Mouse (Mus musculus) cortical plate, adult 2 months (tissue): ENCODE results near the gene Ptpre. TPM values are rescaled to one million over a fixed set of nuclear protein-coding genes. Genes with fewer than 3 reads are reported as not detected.
"Not testable (repeated sequence)": the region's sequence is repeated elsewhere in the genome, so short reads cannot be mapped to it uniquely, and the experiment has no call there.

ENCODE experiments used
- H3K27ac ChIP-seq: fragments of 200-500 bp; 2 replicates; pipeline ENCODE4 v1.5.1; 2012; ENCODE audit warnings: low read length, control low read depth, inconsistent platforms; ENCODE audit not compliant: insufficient read depth
- H3K4me1 ChIP-seq: fragments of 200-500 bp; 2 replicates; pipeline ENCODE4 v1.6.1; 2011; ENCODE audit warnings: low read length; ENCODE audit not compliant: control insufficient read depth, insufficient read depth
- H3K4me3 ChIP-seq: fragments of 200-500 bp; 2 replicates; pipeline ENCODE4 v1.5.1; 2011; ENCODE audit warnings: mild to moderate bottlenecking, low read length, control low read depth; ENCODE audit not compliant: insufficient read depth
- CTCF ChIP-seq: fragments of 200-500 bp; IDR thresholded peaks from 2 replicates; pipeline ENCODE4 v1.5.1; 2011; ENCODE audit warnings: mild to moderate bottlenecking, control low read depth, low read length; ENCODE audit not compliant: insufficient read depth; ENCODE audit errors: extremely low read depth
- POLR2A ChIP-seq: fragments of 200-500 bp; IDR thresholded peaks from 2 replicates; pipeline ENCODE4 v1.6.1; 2011; ENCODE audit warnings: mild to moderate bottlenecking, low read length, control low read depth; ENCODE audit not compliant: insufficient read depth; ENCODE audit errors: extremely low read depth
- polyA plus RNA-seq: library from polyadenylated mRNA; depleted of rRNA; stranded (reverse); fragments of >200 nt; gene quantifications from 2 replicates; pipeline ENCODE4 v1.2.3, GENCODE M21; 2012

Ptpre gene
- polyA plus RNA-seq, 1 experiment = 13.3 TPM

GRCm38 (mm10) chr7:135571951-135572559 is 34.8 kb downstream of the Ptpre start:
- H3K4me3 ChIP-seq = no peak overlapping the region
- H3K4me1 ChIP-seq = peaks cover 6% of the 10 kb centered on the region
- H3K27ac ChIP-seq = no peak overlapping the region
- no peak for TF ChIP-seq CTCF
- TF ChIP-seq POLR2A = no peak

- H3K4me3 ChIP-seq, H3K27ac ChIP-seq: not testable (repeated sequence)
- peaks cover 10% of the 10 kb centered on the region for H3K4me1 ChIP-seq
Measured at GRCm38 (mm10) chr7:135575319-135576069, 38.2 kb downstream of the Ptpre start.

GRCm38 (mm10) chr7:135576329-135576728 is 39.0 kb downstream of the Ptpre start:
- Histone ChIP-seq H3K4me3 (no peak overlapping the region), H3K4me1 (peaks cover 8% of the 10 kb centered on the region), H3K27ac (no peak overlapping the region)
- TF ChIP-seq POLR2A (no peak), CTCF (no peak)

GRCm38 (mm10) chr7:135578715-135579325 is 41.5 kb downstream of the Ptpre start:
- Histone ChIP-seq H3K4me3 (no peak overlapping the region), H3K27ac (no peak overlapping the region), H3K4me1 (peaks cover 13% of the 10 kb centered on the region)
- TF ChIP-seq POLR2A (no peak), CTCF (no peak)

GRCm38 (mm10) chr7:135580306-135581091 is 43.2 kb downstream of the Ptpre start:
- TF ChIP-seq POLR2A = no peak
- TF ChIP-seq CTCF = no peak
- H3K4me3 ChIP-seq = no peak overlapping the region
- H3K27ac ChIP-seq = no peak overlapping the region
- H3K4me1 ChIP-seq = peaks cover 13% of the 10 kb centered on the region

- Histone ChIP-seq H3K4me3 (no peak overlapping the region), H3K4me1 (peaks cover 13% of the 10 kb centered on the region), H3K27ac (no peak overlapping the region)
- TF ChIP-seq CTCF (no peak), POLR2A (no peak)
Measured at GRCm38 (mm10) chr7:135581128-135581527, 43.8 kb downstream of the Ptpre start.

GRCm38 (mm10) chr7:135585125-135585687 is 47.9 kb downstream of the Ptpre start:
- Histone ChIP-seq H3K4me3 (no peak overlapping the region), H3K4me1 (peaks cover 12% of the 10 kb centered on the region), H3K27ac (no peak overlapping the region)
- TF ChIP-seq CTCF (no peak), POLR2A (no peak)

- H3K4me1 ChIP-seq = peaks cover 12% of the 10 kb centered on the region
- TF ChIP-seq CTCF (no peak), POLR2A (no peak)
- no peak overlapping the region for H3K27ac ChIP-seq
- no peak overlapping the region for H3K4me3 ChIP-seq
Measured at GRCm38 (mm10) chr7:135586402-135586801, 49.1 kb downstream of the Ptpre start.

- Histone ChIP-seq H3K27ac (no peak overlapping the region), H3K4me3 (no peak overlapping the region), H3K4me1 (peaks cover 6% of the 10 kb centered on the region)
- no peak for TF ChIP-seq CTCF
- TF ChIP-seq POLR2A = no peak
Measured at GRCm38 (mm10) chr7:135587821-135588575, 50.7 kb downstream of the Ptpre start.
